Mouse (Mus musculus) intestine, postnatal 0 days (tissue): Measurements from ENCODE around the gene Strip1. TPM values are rescaled to one million over a fixed set of nuclear protein-coding genes. Genes with fewer than 3 reads are reported as not detected.

Experiments used
- ATAC-seq: fragments of 200-750 bp; cut with Nextera tagmentation; 2 replicates; pipeline ENCODE4 v1.8.0; 2017; ENCODE audit warnings: mild to moderate bottlenecking, moderate TSS enrichment, moderate library complexity
- H3K27ac ChIP-seq: fragments of 300-500 bp; sonication (generic); 2 replicates; pipeline ENCODE4 v1.5.1; 2014; ENCODE audit warnings: mild to moderate bottlenecking, low read depth, low read length, moderate library complexity
- H3K27me3 ChIP-seq: fragments of 300-500 bp; sonication (generic); replicated peaks from 2 replicates; pipeline ENCODE4 v1.6.1; 2014; ENCODE audit warnings: low read length, mixed read lengths; ENCODE audit not compliant: control insufficient read depth, insufficient read depth
- H3K36me3 ChIP-seq: fragments of 300-500 bp; sonication (generic); 2 replicates; pipeline ENCODE4 v1.6.1; 2014; ENCODE audit warnings: mild to moderate bottlenecking, moderate library complexity; ENCODE audit not compliant: control insufficient read depth, insufficient read depth
- H3K4me1 ChIP-seq: fragments of 300-500 bp; sonication (generic); replicated peaks from 2 replicates; pipeline ENCODE4 v1.6.1; 2014; ENCODE audit warnings: antibody characterized with exemption, low read length, mixed read lengths; ENCODE audit not compliant: control insufficient read depth, insufficient read depth
- H3K4me2 ChIP-seq: fragments of 300-500 bp; sonication (generic); replicated peaks from 2 replicates; pipeline ENCODE4 v1.6.1; 2014; ENCODE audit warnings: low read depth, mild to moderate bottlenecking, moderate library complexity
- H3K4me3 ChIP-seq: fragments of 300-500 bp; sonication (generic); 2 replicates; pipeline ENCODE4 v1.5.1; 2014; ENCODE audit warnings: low read depth, low read length
- H3K9ac ChIP-seq: fragments of 300-500 bp; sonication (generic); 2 replicates; pipeline ENCODE4 v1.6.1; 2014; ENCODE audit warnings: mild to moderate bottlenecking, low read depth, low read length
- H3K9me3 ChIP-seq: fragments of 300-500 bp; sonication (generic); 2 replicates; pipeline ENCODE4 v1.6.1; 2016; ENCODE audit warnings: mixed run types; ENCODE audit not compliant: control insufficient read depth
- CTCF ChIP-seq: sonication (generic); IDR thresholded peaks from 2 replicates; pipeline ENCODE4 v1.5.1; 2016; ENCODE audit warnings: low read depth, mild to moderate bottlenecking, control low read depth, antibody characterized with exemption, moderate library complexity
- WGBS: fragments of 180-500 bp; shearing (Covaris S2); extraction: QIAGEN DNeasy Blood & Tissue Kit; methylation state at CpG from one replicate; pipeline ENCODE4 v1.1.7; 2014; 5-methylcytosine and 5-hydroxymethylcytosine counted together
- polyA plus RNA-seq: library from polyadenylated mRNA; unstranded; fragments of >200 nt; fragmentation: Nextera tagmentation; extraction: Ambion mirVana; gene quantifications from 2 replicates; pipeline ENCODE4 v1.2.1, GENCODE M21; 2015

The Strip1 gene
- polyA plus RNA-seq, 1 experiment from 2014 or later: 17.8 TPM

DNA sequence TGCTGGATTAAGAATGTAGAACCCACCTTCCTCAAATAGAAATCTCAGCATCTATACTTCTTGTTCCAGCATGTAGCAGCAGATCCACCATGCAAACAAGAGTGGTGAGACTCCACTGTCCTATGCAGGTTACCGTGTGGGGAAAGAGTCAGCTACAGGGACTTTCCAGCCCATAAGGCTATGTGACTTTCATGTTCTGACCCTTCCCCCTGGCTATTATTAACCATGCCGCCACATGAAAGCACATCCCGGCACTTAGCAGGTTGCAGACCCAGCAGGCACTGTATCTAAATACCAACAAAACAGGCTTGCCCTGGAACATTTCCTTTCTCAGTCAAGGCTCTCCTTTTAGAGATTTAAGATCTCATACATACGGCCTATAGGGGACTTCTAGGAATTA is 20.1 kb downstream of the Strip1 start:
- TF ChIP-seq CTCF: no peak
- peaks cover 47% of the 10 kb centered on the region for H3K36me3 ChIP-seq
- no peak overlapping the region for H3K9ac ChIP-seq
- H3K27ac ChIP-seq: no peak overlapping the region
- H3K27me3 ChIP-seq: no peaks in the 10 kb centered on the region; the same call in 1 of the 2 replicates
- no peak overlapping the region for H3K4me3 ChIP-seq
- WGBS: 82% methylated on average over 4 of the region's 4 CpGs
- H3K4me2 ChIP-seq: no peak overlapping the region
- ATAC-seq: no peak
- no peaks in the 10 kb centered on the region for H3K9me3 ChIP-seq
- no peaks in the 10 kb centered on the region for H3K4me1 ChIP-seq

DNA sequence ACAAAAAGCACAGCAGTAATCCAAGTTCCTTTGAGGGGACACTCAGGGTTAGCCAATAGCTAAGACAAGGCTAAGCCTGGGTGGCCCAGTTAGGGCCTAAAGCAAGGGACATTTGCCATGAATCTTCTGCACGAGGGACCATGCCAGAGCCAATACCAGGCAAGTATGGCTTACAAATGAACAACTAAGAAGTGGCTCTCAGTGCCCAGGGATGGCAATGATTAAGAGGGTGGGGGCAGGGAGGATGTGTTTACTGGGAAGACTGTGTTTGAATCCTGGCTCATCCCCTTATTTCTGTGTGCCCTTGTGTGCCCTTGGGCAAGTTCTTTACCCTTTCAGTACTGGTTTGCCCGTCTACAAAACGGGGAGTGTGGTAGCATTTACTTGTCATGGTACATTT is 22.1 kb downstream of the Strip1 start:
- Histone ChIP-seq H3K4me2 (no peak overlapping the region), H3K36me3 (peaks cover 27% of the 10 kb centered on the region), H3K4me1 (no peaks in the 10 kb centered on the region), H3K9me3 (no peaks in the 10 kb centered on the region), H3K27me3 (peaks cover 3% of the 10 kb centered on the region; the same call in 1 of the 2 replicates), H3K4me3 (no peak overlapping the region), H3K9ac (no peak overlapping the region), H3K27ac (no peak overlapping the region)
- no peak for TF ChIP-seq CTCF
- ATAC-seq: no peak
- 74% methylated on average over 3 of the region's 3 CpGs for WGBS

DNA sequence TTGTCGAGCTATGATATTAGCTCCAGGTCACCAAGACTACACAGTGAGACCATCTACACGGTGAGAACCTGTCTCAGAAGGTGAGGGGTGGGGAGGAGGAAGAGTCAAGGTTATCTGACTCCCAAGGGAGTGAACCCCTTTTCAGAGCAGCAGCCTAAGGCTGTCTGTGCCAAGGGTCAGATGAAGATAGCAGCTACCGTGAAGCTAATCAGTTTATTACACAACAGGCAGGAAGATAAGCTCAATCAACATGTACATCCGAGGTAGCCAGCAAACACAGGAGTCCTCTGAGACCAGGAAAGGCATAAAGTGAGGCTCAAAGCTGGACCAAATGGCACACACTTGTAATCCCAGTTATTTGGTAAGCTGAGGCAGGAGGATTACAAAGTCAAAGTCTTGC is 22.7 kb downstream of the Strip1 start:
- WGBS: 31% methylated on average over 4 of the region's 4 CpGs
- H3K36me3 ChIP-seq: peaks cover 22% of the 10 kb centered on the region
- peak; percentile 42; the same call in 1 of the 2 replicates for ATAC-seq
- no peak overlapping the region for H3K4me3 ChIP-seq
- H3K27me3 ChIP-seq: peaks cover 5% of the 10 kb centered on the region; the same call in 1 of the 2 replicates
- no peak overlapping the region for H3K27ac ChIP-seq
- no peak for TF ChIP-seq CTCF
- H3K4me2 ChIP-seq: no peak overlapping the region
- no peaks in the 10 kb centered on the region for H3K4me1 ChIP-seq
- no peaks in the 10 kb centered on the region for H3K9me3 ChIP-seq
- no peak overlapping the region for H3K9ac ChIP-seq

DNA sequence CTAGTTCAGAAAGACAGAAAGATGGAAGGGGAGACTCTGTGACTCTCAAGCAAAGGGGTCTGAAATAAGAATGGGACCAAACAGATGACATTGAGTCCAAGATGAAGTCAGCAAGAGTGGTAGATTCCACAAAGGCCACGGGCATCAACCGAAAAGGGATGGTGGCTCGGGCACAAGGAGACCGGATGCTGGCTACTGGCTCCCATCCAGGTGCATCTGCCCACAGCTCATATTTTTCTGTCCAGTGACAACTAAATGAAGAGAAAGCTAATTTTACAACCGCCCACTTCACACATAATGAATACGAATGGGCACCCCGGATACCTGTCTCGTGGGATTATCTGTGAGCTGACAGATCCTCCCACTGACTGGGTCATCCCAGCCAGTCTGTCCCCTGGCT is 24.3 kb downstream of the Strip1 start:
- TF ChIP-seq CTCF: no peak
- ATAC-seq: no peak
- 95% methylated on average over 8 of the region's 8 CpGs for WGBS

DNA sequence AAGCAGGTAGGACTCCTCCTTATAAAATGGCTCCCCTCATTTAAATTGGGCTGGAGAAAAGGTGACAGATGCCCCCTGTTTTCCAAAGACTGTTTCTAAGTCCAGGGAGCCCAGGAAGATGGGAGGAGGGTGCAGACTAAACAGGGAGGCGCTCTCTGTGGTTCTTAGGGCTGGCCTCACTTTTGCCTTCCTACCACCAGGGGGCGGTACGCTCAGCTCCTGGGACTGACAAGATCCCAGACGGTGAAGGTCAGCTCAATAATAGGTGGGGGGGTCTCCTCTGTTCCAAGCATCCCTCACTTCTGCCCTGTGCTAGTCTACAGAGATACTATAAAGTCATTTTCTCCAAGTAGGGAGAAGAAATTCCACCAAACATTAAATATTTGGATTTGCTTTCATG is 26.2 kb downstream of the Strip1 start:
- H3K9ac ChIP-seq: no peak overlapping the region
- TF ChIP-seq CTCF: peak; percentile 89
- no peak for ATAC-seq
- H3K27ac ChIP-seq: no peak overlapping the region
- H3K27me3 ChIP-seq: peaks cover 24% of the 10 kb centered on the region; the same call in 1 of the 2 replicates
- H3K36me3 ChIP-seq: no peaks in the 10 kb centered on the region
- 15% methylated on average over 4 of the region's 4 CpGs for WGBS
- no peak overlapping the region for H3K4me3 ChIP-seq
- no peaks in the 10 kb centered on the region for H3K9me3 ChIP-seq
- H3K4me1 ChIP-seq: no peaks in the 10 kb centered on the region
- H3K4me2 ChIP-seq: no peak overlapping the region

More for the DNA sequence above, 24.3 kb downstream of the Strip1 start:
- no peak overlapping the region for H3K27ac ChIP-seq
- no peaks in the 10 kb centered on the region for H3K9me3 ChIP-seq
- no peaks in the 10 kb centered on the region for H3K4me1 ChIP-seq
- no peak overlapping the region for H3K4me3 ChIP-seq
- peaks cover 14% of the 10 kb centered on the region; the same call in 1 of the 2 replicates for H3K27me3 ChIP-seq
- H3K4me2 ChIP-seq: no peak overlapping the region
- peaks cover 6% of the 10 kb centered on the region for H3K36me3 ChIP-seq
- no peak overlapping the region for H3K9ac ChIP-seq

DNA sequence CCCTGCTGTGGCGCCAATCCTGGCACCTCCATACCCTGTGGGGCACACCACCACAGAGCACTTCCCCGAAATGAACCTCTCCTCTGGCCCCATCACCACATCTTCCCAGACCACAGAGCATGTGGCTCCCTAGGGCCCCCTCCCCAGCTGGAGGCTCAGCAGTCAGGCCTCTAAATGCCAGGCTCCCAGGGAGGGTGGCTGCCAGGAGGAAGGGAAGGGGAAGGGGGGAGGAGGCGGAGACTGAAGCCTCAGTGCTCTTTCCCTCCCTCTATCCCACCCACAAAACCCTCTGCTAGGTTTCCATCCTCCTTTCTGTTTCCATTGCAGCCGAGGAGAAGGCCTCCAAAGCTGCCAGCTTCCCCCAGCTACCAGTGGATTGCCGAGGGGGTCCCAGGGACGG is 31.4 kb downstream of the Strip1 start:
- H3K27me3 ChIP-seq: peaks cover 75% of the 10 kb centered on the region
- WGBS: 57% methylated on average over 6 of the region's 6 CpGs
- H3K27ac ChIP-seq: no peak overlapping the region

More for the DNA sequence above, 31.4 kb downstream of the Strip1 start:
- no peaks in the 10 kb centered on the region; the same call in 1 of the 2 replicates for H3K4me1 ChIP-seq
- no peaks in the 10 kb centered on the region for H3K36me3 ChIP-seq
- H3K9ac ChIP-seq: no peak overlapping the region
- no peak for TF ChIP-seq CTCF
- H3K9me3 ChIP-seq: no peaks in the 10 kb centered on the region
- no peak overlapping the region for H3K4me2 ChIP-seq
- no peak for ATAC-seq
- H3K4me3 ChIP-seq: no peak overlapping the region
